Mouse (Mus musculus) liver, postnatal 0 days (tissue): ENCODE results near the gene Rassf8.

ENCODE experiments used
- CTCF ChIP-seq: sonication (generic); IDR thresholded peaks from 2 replicates; pipeline ENCODE4 v1.5.1; 2016; ENCODE audit warnings: antibody characterized with exemption, low read depth
- EP300 ChIP-seq: IDR thresholded peaks from 2 replicates; pipeline ENCODE4 v1.6.1; 2016; ENCODE audit warnings: antibody characterized with exemption, low read depth, mild to moderate bottlenecking

DNA sequence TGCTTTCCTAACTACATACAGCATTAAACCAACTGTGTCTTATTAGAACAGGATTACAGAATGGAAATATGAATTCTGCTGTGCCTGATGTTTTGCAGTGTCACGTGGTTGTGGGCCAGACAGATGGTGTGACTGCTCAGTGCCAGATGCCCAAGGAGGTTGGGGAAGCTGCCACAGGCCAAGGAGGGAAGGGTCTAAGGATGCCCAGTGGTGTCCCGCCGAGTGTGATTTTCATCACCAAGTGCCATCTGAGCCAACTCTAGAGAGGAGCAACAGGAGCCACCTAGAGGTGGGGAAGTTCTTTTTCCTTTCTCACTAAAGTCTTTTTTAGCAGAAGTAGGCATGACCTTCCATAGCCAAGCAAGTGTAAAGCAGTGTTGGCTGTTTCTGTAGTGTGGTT lies 3.8 kb downstream of the Rassf8 start:
- TF ChIP-seq CTCF = peak; percentile 11; the same call in 1 of the 2 replicates
- no peak for TF ChIP-seq EP300
